Mouse (Mus musculus) liver, embryonic 15.5 days (tissue): ENCODE results near the gene Slc12a3. TPM values are rescaled to one million over a fixed set of nuclear protein-coding genes. Genes with fewer than 3 reads are reported as not detected.

ENCODE experiments used
- ATAC-seq: fragments of 200-750 bp; cut with Nextera tagmentation; 2 replicates; pipeline ENCODE4 v1.8.0; 2017; ENCODE audit warnings: moderate number of reproducible peaks, mild to moderate bottlenecking, moderate library complexity; ENCODE audit not compliant: insufficient read depth
- H3K27ac ChIP-seq: fragments of 300-500 bp; sonication (generic); replicated peaks from 2 replicates; pipeline ENCODE4 v1.5.1; 2015; ENCODE audit warnings: mild to moderate bottlenecking, inconsistent platforms
- H3K27me3 ChIP-seq: fragments of 300-500 bp; sonication (generic); 2 replicates; pipeline ENCODE4 v1.6.1; 2015; ENCODE audit warnings: mild to moderate bottlenecking, inconsistent platforms
- H3K36me3 ChIP-seq: fragments of 300-500 bp; sonication (generic); replicated peaks from 2 replicates; pipeline ENCODE4 v1.6.1; 2015; ENCODE audit warnings: moderate library complexity, mild to moderate bottlenecking, inconsistent platforms
- H3K4me1 ChIP-seq: fragments of 300-500 bp; sonication (generic); replicated peaks from 2 replicates; pipeline ENCODE4 v1.6.1; 2015; ENCODE audit warnings: inconsistent platforms
- H3K4me2 ChIP-seq: fragments of 300-500 bp; sonication (generic); 2 replicates; pipeline ENCODE4 v1.6.1; 2015; ENCODE audit warnings: moderate library complexity, mild to moderate bottlenecking, inconsistent platforms
- H3K4me3 ChIP-seq: fragments of 300-500 bp; sonication (generic); replicated peaks from 2 replicates; pipeline ENCODE4 v1.5.1; 2015; ENCODE audit warnings: mild to moderate bottlenecking, inconsistent platforms
- H3K9ac ChIP-seq: fragments of 300-500 bp; sonication (generic); 2 replicates; pipeline ENCODE4 v1.6.1; 2015; ENCODE audit warnings: moderate library complexity, mild to moderate bottlenecking, inconsistent platforms
- H3K9me3 ChIP-seq: fragments of 300-500 bp; sonication (generic); replicated peaks from 2 replicates; pipeline ENCODE4 v1.6.1; 2016; ENCODE audit warnings: inconsistent platforms
- WGBS: fragments of 180-500 bp; shearing (Covaris S2); methylation state at CpG from one replicate; pipeline ENCODE4 v1.1.7; 2015; ENCODE audit warnings: mixed read lengths; ENCODE audit not compliant: insufficient replicate concordance; 5-methylcytosine and 5-hydroxymethylcytosine counted together
- polyA plus RNA-seq: library from polyadenylated mRNA; unstranded; fragments of >200 nt; fragmentation: Nextera tagmentation; extraction: Ambion mirVana; gene quantifications from 2 replicates; pipeline ENCODE4 v1.2.1, GENCODE M21; 2015

Slc12a3 gene
- polyA plus RNA-seq, 1 experiment from 2014 or later = 0.15 TPM

- Histone ChIP-seq H3K4me2 (no peak overlapping the region), H3K9ac (no peak overlapping the region), H3K9me3 (no peaks in the 10 kb centered on the region), H3K4me1 (peaks cover 17% of the 10 kb centered on the region), H3K27ac (no peak overlapping the region), H3K4me3 (no peak overlapping the region), H3K36me3 (peaks cover 65% of the 10 kb centered on the region), H3K27me3 (no peaks in the 10 kb centered on the region)
- 89% methylated on average over 2 of the region's 2 CpGs for WGBS
- no peak for ATAC-seq
Measured at GRCm38 (mm10) chr8:94304412-94304811, 24.6 kb upstream of the Slc12a3 start.

DNA sequence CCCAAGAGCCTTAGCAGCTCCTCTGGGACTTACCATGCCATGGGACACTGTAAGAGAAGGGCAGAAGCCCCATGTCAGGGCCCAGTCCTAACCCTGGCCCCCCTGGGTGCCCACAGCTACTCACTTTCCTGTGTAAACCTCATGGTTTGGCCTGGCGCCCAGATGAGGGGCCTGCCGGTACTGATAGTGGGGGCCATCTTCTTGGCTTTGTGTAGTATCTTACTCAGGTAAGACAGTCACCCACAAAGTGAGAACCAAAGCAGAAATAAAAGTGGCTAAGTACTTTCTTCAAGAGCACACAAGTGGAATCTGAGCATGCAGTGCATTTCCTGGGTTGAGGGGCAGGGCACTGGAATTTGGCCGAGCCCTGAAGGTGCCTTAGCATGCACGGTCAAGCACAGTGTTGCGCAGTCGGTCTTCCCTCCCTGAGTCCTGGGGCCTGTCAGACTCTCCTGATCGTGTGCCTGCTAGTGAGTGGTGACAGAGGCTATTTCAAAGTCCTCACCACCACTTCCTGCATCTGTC, 21.9 kb upstream of the Slc12a3 start:
- Histone ChIP-seq H3K27ac (peak overlapping the region; percentile 63), H3K36me3 (peaks cover 64% of the 10 kb centered on the region), H3K27me3 (no peaks in the 10 kb centered on the region), H3K9ac (peak overlapping the region; percentile 2; the same call in 1 of the 2 replicates), H3K4me3 (no peak overlapping the region), H3K9me3 (no peaks in the 10 kb centered on the region), H3K4me1 (peaks cover 17% of the 10 kb centered on the region), H3K4me2 (peak overlapping the region; percentile 27; the same call in 1 of the 2 replicates)
- 36% methylated on average over 7 of the region's 7 CpGs for WGBS
- peak; percentile 85 for ATAC-seq

GRCm38 (mm10) chr8:94307652-94308051, 21.3 kb upstream of the Slc12a3 start:
- Histone ChIP-seq H3K9me3 (no peaks in the 10 kb centered on the region), H3K4me3 (no peak overlapping the region), H3K4me1 (peaks cover 17% of the 10 kb centered on the region), H3K36me3 (peaks cover 63% of the 10 kb centered on the region), H3K9ac (no peak overlapping the region), H3K27ac (peak overlapping the region; percentile 63), H3K27me3 (no peaks in the 10 kb centered on the region), H3K4me2 (0 out of 2 replicates have a peak overlapping the region, but pooled peaks have one; percentile 27)
- peak; percentile 72 for ATAC-seq
- WGBS = 21% methylated on average over 9 of the region's 9 CpGs

- H3K4me2 ChIP-seq = no peak overlapping the region
- peaks cover 32% of the 10 kb centered on the region for H3K36me3 ChIP-seq
- 84% methylated on average over 2 of the region's 2 CpGs for WGBS
- H3K27ac ChIP-seq = no peak overlapping the region
- no peak overlapping the region for H3K9ac ChIP-seq
- no peak overlapping the region for H3K4me3 ChIP-seq
- no peaks in the 10 kb centered on the region for H3K27me3 ChIP-seq
- no peaks in the 10 kb centered on the region for H3K9me3 ChIP-seq
- ATAC-seq = no peak
- H3K4me1 ChIP-seq = no peaks in the 10 kb centered on the region
Measured at GRCm38 (mm10) chr8:94314069-94314468, 14.9 kb upstream of the Slc12a3 start.

DNA sequence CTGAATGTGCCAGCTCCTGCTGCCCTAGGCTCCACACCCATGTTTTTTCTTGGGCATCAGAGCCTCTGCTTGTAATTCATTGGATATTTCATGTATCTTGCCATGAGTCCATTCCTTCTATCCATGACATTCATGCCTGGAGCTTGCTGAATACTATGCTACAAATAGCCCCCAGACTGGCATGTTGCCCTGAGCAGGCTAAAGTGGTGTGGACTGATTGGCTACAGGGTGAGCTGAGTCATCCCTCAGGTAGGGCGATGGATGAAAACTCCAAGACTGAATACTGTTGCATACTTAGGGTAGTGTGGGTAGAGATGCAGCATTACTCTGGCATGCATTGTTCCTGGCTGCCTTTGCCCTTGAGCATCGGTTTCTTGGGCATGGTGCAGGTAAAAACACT, 11.8 kb upstream of the Slc12a3 start:
- no peak for ATAC-seq
- Histone ChIP-seq H3K9ac (no peak overlapping the region), H3K27ac (no peak overlapping the region), H3K4me1 (no peaks in the 10 kb centered on the region), H3K4me2 (no peak overlapping the region), H3K4me3 (no peak overlapping the region), H3K9me3 (no peaks in the 10 kb centered on the region), H3K36me3 (peaks cover 13% of the 10 kb centered on the region; the same call in 1 of the 2 replicates), H3K27me3 (no peaks in the 10 kb centered on the region)
- 77% methylated on average over 2 of the region's 2 CpGs for WGBS

DNA sequence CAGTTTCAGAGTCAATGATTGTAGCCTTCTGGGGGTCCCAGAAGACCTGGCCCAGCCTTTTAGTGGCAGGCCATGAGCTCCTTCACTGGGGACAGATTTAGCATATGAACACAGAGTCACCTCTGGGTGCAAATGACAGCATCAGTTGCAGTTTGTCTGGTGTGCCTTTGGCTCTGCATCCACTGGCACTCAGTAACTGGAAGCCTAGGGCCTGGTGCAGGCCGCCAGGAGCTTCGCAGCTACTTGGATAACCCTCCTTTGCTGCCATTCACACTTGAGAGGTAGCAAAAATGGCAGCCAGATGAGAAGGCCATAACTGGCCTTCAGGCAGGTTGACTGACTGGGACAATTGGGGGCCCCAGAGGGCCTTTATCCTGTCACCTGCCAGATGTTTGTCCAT, 11.3 kb upstream of the Slc12a3 start:
- H3K27me3 ChIP-seq = no peaks in the 10 kb centered on the region
- ATAC-seq = no peak
- H3K9ac ChIP-seq = no peak overlapping the region
- no peak overlapping the region for H3K27ac ChIP-seq
- H3K4me2 ChIP-seq = no peak overlapping the region
- peaks cover 12% of the 10 kb centered on the region; the same call in 1 of the 2 replicates for H3K36me3 ChIP-seq
- H3K9me3 ChIP-seq = no peaks in the 10 kb centered on the region
- no peaks in the 10 kb centered on the region for H3K4me1 ChIP-seq
- no peak overlapping the region for H3K4me3 ChIP-seq
- WGBS = 75% methylated on average over 2 of the region's 2 CpGs

- WGBS = 41% methylated on average over 2 of the region's 2 CpGs
- no peak for ATAC-seq
Measured at GRCm38 (mm10) chr8:94320036-94320435, 9.0 kb upstream of the Slc12a3 start.

DNA sequence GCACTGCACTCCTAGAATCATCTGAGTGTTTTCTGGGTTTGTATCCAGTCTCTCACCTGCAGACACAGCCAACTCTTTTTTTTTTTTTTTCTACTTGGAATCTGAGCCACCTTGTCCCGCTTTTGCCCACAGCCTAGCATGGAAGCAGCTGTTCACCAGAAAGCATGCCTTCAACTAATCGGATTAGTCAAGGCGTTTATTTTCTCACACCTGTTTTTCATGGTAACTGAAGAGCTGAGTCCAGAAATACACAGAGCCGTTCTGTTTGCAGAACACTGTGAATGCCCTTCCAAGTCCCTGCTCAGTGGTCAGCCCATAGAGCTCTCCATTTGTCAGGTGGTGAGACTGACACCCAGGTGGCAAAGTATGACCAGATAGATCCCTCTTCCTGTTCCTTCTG, 6.9 kb upstream of the Slc12a3 start:
- Histone ChIP-seq H3K4me2 (no peak overlapping the region), H3K4me1 (no peaks in the 10 kb centered on the region), H3K27ac (no peak overlapping the region), H3K27me3 (no peaks in the 10 kb centered on the region), H3K36me3 (no peaks in the 10 kb centered on the region), H3K4me3 (no peak overlapping the region), H3K9ac (no peak overlapping the region), H3K9me3 (no peaks in the 10 kb centered on the region)
- ATAC-seq = no peak
- WGBS = 72% methylated on average over 4 of the region's 4 CpGs

More at GRCm38 (mm10) chr8:94320036-94320435, 9.0 kb upstream of the Slc12a3 start:
- no peak overlapping the region for H3K9ac ChIP-seq
- H3K9me3 ChIP-seq = no peaks in the 10 kb centered on the region
- H3K4me3 ChIP-seq = no peak overlapping the region
- H3K27ac ChIP-seq = no peak overlapping the region
- peaks cover 6% of the 10 kb centered on the region; the same call in 1 of the 2 replicates for H3K36me3 ChIP-seq
- H3K4me2 ChIP-seq = no peak overlapping the region
- no peaks in the 10 kb centered on the region for H3K4me1 ChIP-seq
- H3K27me3 ChIP-seq = no peaks in the 10 kb centered on the region

DNA sequence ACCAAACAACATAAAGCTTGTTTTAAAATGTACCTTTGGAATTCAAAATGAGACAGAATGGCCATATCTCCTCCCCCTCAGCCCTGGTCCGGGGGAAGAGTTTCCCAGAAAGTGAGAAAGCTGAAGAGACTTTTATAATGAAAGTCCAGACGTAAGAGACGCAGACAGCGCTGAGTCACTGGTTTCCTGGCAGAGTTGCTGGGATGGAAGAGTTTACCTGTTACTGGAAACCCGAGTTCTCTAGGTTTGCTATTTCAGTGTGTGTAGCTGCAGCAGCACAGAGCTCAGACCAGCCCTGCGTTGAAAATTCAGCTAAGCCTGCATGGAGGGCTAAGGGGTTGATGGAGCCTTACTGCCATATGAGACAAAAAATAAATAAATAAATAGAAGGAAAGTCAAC, 6.0 kb upstream of the Slc12a3 start:
- no peak overlapping the region for H3K9ac ChIP-seq
- ATAC-seq = no peak
- no peaks in the 10 kb centered on the region for H3K27me3 ChIP-seq
- H3K36me3 ChIP-seq = no peaks in the 10 kb centered on the region
- no peak overlapping the region for H3K4me2 ChIP-seq
- no peaks in the 10 kb centered on the region for H3K4me1 ChIP-seq
- no peaks in the 10 kb centered on the region for H3K9me3 ChIP-seq
- no peak overlapping the region for H3K27ac ChIP-seq
- H3K4me3 ChIP-seq = no peak overlapping the region
- 57% methylated on average over 6 of the region's 6 CpGs for WGBS

GRCm38 (mm10) chr8:94324071-94324470, 4.9 kb upstream of the Slc12a3 start:
- no peaks in the 10 kb centered on the region for H3K27me3 ChIP-seq
- WGBS = 37% methylated on average over 12 of the region's 12 CpGs
- no peak overlapping the region for H3K9ac ChIP-seq
- ATAC-seq = no peak
- no peaks in the 10 kb centered on the region for H3K9me3 ChIP-seq
- H3K4me2 ChIP-seq = no peak overlapping the region
- no peak overlapping the region for H3K4me3 ChIP-seq
- no peak overlapping the region for H3K27ac ChIP-seq
- H3K36me3 ChIP-seq = no peaks in the 10 kb centered on the region
- H3K4me1 ChIP-seq = no peaks in the 10 kb centered on the region

DNA sequence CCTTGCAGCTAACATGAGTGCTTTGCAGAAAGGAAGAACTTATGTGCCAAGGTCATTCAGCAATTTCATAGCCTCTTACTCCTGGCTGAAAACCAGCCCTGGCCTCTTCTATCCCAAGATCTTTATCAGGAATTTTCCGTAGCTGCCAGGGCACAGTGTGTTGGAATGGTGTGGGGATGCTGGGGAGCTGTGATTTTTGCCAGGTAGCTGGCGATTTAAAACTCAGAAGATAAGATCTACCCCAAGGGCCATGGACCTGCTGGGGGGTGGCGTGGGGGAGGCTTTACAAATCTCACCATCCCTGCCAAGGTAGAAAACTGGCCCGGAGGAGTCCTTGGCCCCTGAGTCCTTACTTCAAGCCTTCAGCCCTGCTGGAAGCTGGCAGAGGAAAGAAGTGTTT, 3.0 kb upstream of the Slc12a3 start:
- no peak for ATAC-seq
- H3K36me3 ChIP-seq = no peaks in the 10 kb centered on the region
- H3K4me2 ChIP-seq = no peak overlapping the region
- H3K9me3 ChIP-seq = no peaks in the 10 kb centered on the region
- H3K4me1 ChIP-seq = no peaks in the 10 kb centered on the region
- H3K27ac ChIP-seq = no peak overlapping the region
- no peak overlapping the region for H3K9ac ChIP-seq
- 49% methylated on average over 4 of the region's 4 CpGs for WGBS
- no peak overlapping the region for H3K4me3 ChIP-seq
- H3K27me3 ChIP-seq = no peaks in the 10 kb centered on the region

DNA sequence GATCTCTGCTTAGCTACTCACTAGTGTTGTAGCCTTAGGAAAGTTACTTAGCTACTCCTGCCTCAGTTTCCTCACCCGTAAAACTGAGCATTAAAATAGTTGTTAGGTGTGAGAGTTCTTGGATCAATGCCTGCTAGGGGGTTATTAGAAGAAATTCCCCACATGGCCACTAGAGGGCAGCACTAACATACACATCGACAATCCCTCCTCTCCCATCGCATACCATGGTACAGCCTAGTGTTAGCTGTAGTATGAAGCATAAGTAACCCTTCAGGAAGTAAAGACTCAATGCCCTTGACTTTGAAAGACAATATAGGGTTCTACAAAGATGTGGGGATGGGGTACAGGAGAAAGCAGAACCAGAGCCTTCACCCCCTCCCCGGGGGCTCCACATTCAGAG, 1.7 kb downstream of the Slc12a3 start:
- no peak overlapping the region for H3K9ac ChIP-seq
- no peaks in the 10 kb centered on the region for H3K9me3 ChIP-seq
- no peak for ATAC-seq
- H3K4me3 ChIP-seq = no peak overlapping the region
- no peak overlapping the region for H3K27ac ChIP-seq
- WGBS = 26% methylated on average over 4 of the region's 4 CpGs
- H3K4me1 ChIP-seq = no peaks in the 10 kb centered on the region
- H3K36me3 ChIP-seq = no peaks in the 10 kb centered on the region
- no peak overlapping the region for H3K4me2 ChIP-seq
- no peaks in the 10 kb centered on the region; the same call in 1 of the 2 replicates for H3K27me3 ChIP-seq
